Mouse (Mus musculus): ENCODE results near the gene Ppp2r5a.

DNA sequence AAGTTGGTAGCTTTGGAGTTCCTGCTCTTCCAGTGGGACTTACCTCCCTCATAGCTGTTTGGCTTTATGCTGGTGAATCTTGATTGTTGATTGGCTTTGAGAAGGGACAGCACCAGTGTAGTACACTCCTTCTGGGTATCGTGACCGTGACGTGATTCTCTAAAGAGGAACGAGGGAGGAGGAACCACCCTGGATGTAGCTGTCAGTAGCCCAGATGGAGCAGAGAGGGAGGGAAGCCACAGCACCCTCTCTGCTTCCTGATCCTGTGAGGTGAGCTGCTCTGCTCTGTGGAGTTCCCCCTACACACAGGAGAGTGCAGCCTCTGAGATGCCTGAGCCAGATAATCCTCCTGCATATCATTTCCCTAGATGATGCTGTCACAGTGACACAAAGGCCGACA, 68.6 kb downstream of the Ppp2r5a start:
- TF ChIP-seq CTCF (IDR thresholded peaks at IDR 0.05; ENCODE audit: low read depth) (no peak), EP300 (IDR thresholded peaks at IDR 0.05; ENCODE audit: low read depth) (no peak)
